Mouse (Mus musculus) hindbrain, embryonic 15.5 days (tissue): ENCODE measurements around the gene Mob4. TPM values are rescaled to one million over a fixed set of nuclear protein-coding genes. Genes with fewer than 3 reads are reported as not detected.

ENCODE experiments used
- ATAC-seq: fragments of 200-750 bp; cut with Nextera tagmentation; 2 replicates; pipeline ENCODE4 v1.8.0; 2017; ENCODE audit warnings: low read depth, moderate number of reproducible peaks, moderate TSS enrichment; ENCODE audit not compliant: low FRiP score
- H3K27ac ChIP-seq: fragments of 300-500 bp; sonication (generic); replicated peaks from 2 replicates; pipeline ENCODE4 v1.5.1; 2015; ENCODE audit warnings: mild to moderate bottlenecking, inconsistent platforms
- H3K27me3 ChIP-seq: fragments of 300-500 bp; sonication (generic); 2 replicates; pipeline ENCODE4 v1.6.1; 2015; ENCODE audit warnings: control low read depth, inconsistent platforms
- H3K36me3 ChIP-seq: fragments of 300-500 bp; sonication (generic); 2 replicates; pipeline ENCODE4 v1.6.1; 2015; ENCODE audit warnings: control low read depth, inconsistent platforms
- H3K4me1 ChIP-seq: fragments of 300-500 bp; sonication (generic); replicated peaks from 2 replicates; pipeline ENCODE4 v1.6.1; 2015; ENCODE audit warnings: control low read depth, inconsistent platforms
- H3K4me2 ChIP-seq: fragments of 300-500 bp; sonication (generic); 2 replicates; pipeline ENCODE4 v1.6.1; 2015; ENCODE audit warnings: moderate library complexity, mild to moderate bottlenecking, inconsistent platforms
- H3K4me3 ChIP-seq: fragments of 300-500 bp; sonication (generic); 2 replicates; pipeline ENCODE4 v1.5.1; 2015; ENCODE audit warnings: mild to moderate bottlenecking, inconsistent platforms
- H3K9ac ChIP-seq: fragments of 300-500 bp; sonication (generic); 2 replicates; pipeline ENCODE4 v1.6.1; 2015; ENCODE audit warnings: inconsistent platforms
- H3K9me3 ChIP-seq: fragments of 300-500 bp; sonication (generic); 2 replicates; pipeline ENCODE4 v1.6.1; 2016; ENCODE audit warnings: control low read depth, inconsistent platforms
- WGBS: fragments of 180-500 bp; shearing (Covaris S2); methylation state at CpG from one replicate; pipeline ENCODE4 v1.1.7; 2015; 5-methylcytosine and 5-hydroxymethylcytosine counted together
- polyA plus RNA-seq: library from polyadenylated mRNA; unstranded; fragments of >200 nt; fragmentation: Nextera tagmentation; extraction: Ambion mirVana; gene quantifications from 2 replicates; pipeline ENCODE4 v1.2.1, GENCODE M21; 2015

The Mob4 gene
- 156 and 158 TPM in 2 replicates for polyA plus RNA-seq

GRCm38 (mm10) chr1:55130943-55131401 is at the start of gene Mob4:
Mob4 (plus strand) TSS chr1:55131231.
- peaks cover 22% of the 10 kb centered on the region for H3K4me1 ChIP-seq
- no peaks in the 10 kb centered on the region for H3K27me3 ChIP-seq
- H3K9ac ChIP-seq, result peak within 1 kb of the TSS; percentile 99
- H3K36me3 ChIP-seq, result no peaks in the 10 kb centered on the region
- peak; percentile 98 for ATAC-seq
- WGBS, result under 1% methylated on average over 38 of the region's 42 CpGs
- H3K27ac ChIP-seq, result peak within 1 kb of the TSS; percentile 97
- H3K4me2 ChIP-seq, result peak within 1 kb of the TSS; percentile 70
- no peaks in the 10 kb centered on the region for H3K9me3 ChIP-seq
- peak within 1 kb of the TSS; percentile 96 for H3K4me3 ChIP-seq

- 77% methylated on average over 1 of the region's 1 CpGs for WGBS
- H3K36me3 ChIP-seq, result peaks cover 82% of the 10 kb centered on the region
Observed at GRCm38 (mm10) chr1:55082106-55082505, 48.9 kb upstream of the Mob4 start.

GRCm38 (mm10) chr1:55085781-55086366 is 45.2 kb upstream of the Mob4 start:
- Histone ChIP-seq H3K4me3 (peak overlapping the region; percentile 100; the same call in 1 of the 2 replicates), H3K27me3 (no peaks in the 10 kb centered on the region), H3K9ac (no peak overlapping the region), H3K27ac (no peak overlapping the region), H3K36me3 (peaks cover 55% of the 10 kb centered on the region), H3K4me2 (peak overlapping the region; percentile 71), H3K9me3 (no peaks in the 10 kb centered on the region), H3K4me1 (peaks cover 43% of the 10 kb centered on the region)
- WGBS, result 51% methylated on average over 7 of the region's 7 CpGs
- ATAC-seq, result no peak

More at GRCm38 (mm10) chr1:55082106-55082505, 48.9 kb upstream of the Mob4 start:
- no peak overlapping the region for H3K4me2 ChIP-seq
- H3K9ac ChIP-seq, result no peak overlapping the region
- H3K4me3 ChIP-seq, result no peak overlapping the region
- peaks cover 26% of the 10 kb centered on the region for H3K4me1 ChIP-seq
- no peak overlapping the region for H3K27ac ChIP-seq
- no peaks in the 10 kb centered on the region for H3K27me3 ChIP-seq
- H3K9me3 ChIP-seq, result no peaks in the 10 kb centered on the region
- ATAC-seq, result no peak

- H3K27ac ChIP-seq, result peak overlapping the region; percentile 98
- WGBS, result under 1% methylated on average over 13 of the region's 13 CpGs
- peaks cover 54% of the 10 kb centered on the region for H3K36me3 ChIP-seq
- no peaks in the 10 kb centered on the region for H3K9me3 ChIP-seq
- peaks cover 43% of the 10 kb centered on the region for H3K4me1 ChIP-seq
- ATAC-seq, result no peak
- H3K4me3 ChIP-seq, result peak overlapping the region; percentile 100
- H3K9ac ChIP-seq, result peak overlapping the region; percentile 99
- H3K4me2 ChIP-seq, result peak overlapping the region; percentile 71
- H3K27me3 ChIP-seq, result no peaks in the 10 kb centered on the region
Observed at GRCm38 (mm10) chr1:55086868-55087400, 44.1 kb upstream of the Mob4 start.

GRCm38 (mm10) chr1:55087401-55087904 is 43.6 kb upstream of the Mob4 start:
- peaks cover 43% of the 10 kb centered on the region for H3K4me1 ChIP-seq

GRCm38 (mm10) chr1:55087932-55088610 is 43.0 kb upstream of the Mob4 start, which contains the start of the genes Hspe1 and Hspd1:
Hspe1 (plus strand) TSS chr1:55088132.
Hspd1 (minus strand) TSS chr1:55088243.
- WGBS, result 0% methylated on average over 68 of the region's 76 CpGs
- Histone ChIP-seq H3K4me3 (peak within 1 kb of the TSS; percentile 100), H3K27ac (peak within 1 kb of the TSS; percentile 98), H3K9me3 (no peaks in the 10 kb centered on the region), H3K4me2 (peak within 1 kb of the TSS; percentile 71), H3K4me1 (peaks cover 43% of the 10 kb centered on the region), H3K9ac (peak within 1 kb of the TSS; percentile 99), H3K36me3 (peaks cover 51% of the 10 kb centered on the region), H3K27me3 (no peaks in the 10 kb centered on the region)
- ATAC-seq, result peak; percentile 97

More at GRCm38 (mm10) chr1:55087401-55087904, 43.6 kb upstream of the Mob4 start:
- H3K27ac ChIP-seq, result peak overlapping the region; percentile 98
- H3K9ac ChIP-seq, result peak overlapping the region; percentile 99
- no peaks in the 10 kb centered on the region for H3K27me3 ChIP-seq
- H3K4me3 ChIP-seq, result peak overlapping the region; percentile 100
- WGBS, result under 1% methylated on average over 51 of the region's 57 CpGs
- H3K9me3 ChIP-seq, result no peaks in the 10 kb centered on the region
- H3K36me3 ChIP-seq, result peaks cover 54% of the 10 kb centered on the region
- ATAC-seq, result peak; percentile 71
- H3K4me2 ChIP-seq, result peak overlapping the region; percentile 71

- ATAC-seq, result no peak
- no peaks in the 10 kb centered on the region for H3K27me3 ChIP-seq
- H3K27ac ChIP-seq, result peak overlapping the region; percentile 98
- WGBS, result 10% methylated on average over 16 of the region's 16 CpGs
- H3K4me3 ChIP-seq, result peak overlapping the region; percentile 100
- H3K36me3 ChIP-seq, result peaks cover 44% of the 10 kb centered on the region
- H3K4me1 ChIP-seq, result peaks cover 43% of the 10 kb centered on the region
- H3K9ac ChIP-seq, result peak overlapping the region; percentile 99
- peak overlapping the region; percentile 71 for H3K4me2 ChIP-seq
- no peaks in the 10 kb centered on the region for H3K9me3 ChIP-seq
Observed at GRCm38 (mm10) chr1:55088611-55089497, 42.2 kb upstream of the Mob4 start.

GRCm38 (mm10) chr1:55089498-55090064 is 41.5 kb upstream of the Mob4 start:
- Histone ChIP-seq H3K9ac (no peak overlapping the region), H3K4me2 (peak overlapping the region; percentile 71), H3K27ac (no peak overlapping the region), H3K27me3 (no peaks in the 10 kb centered on the region), H3K4me1 (peaks cover 39% of the 10 kb centered on the region), H3K36me3 (peaks cover 38% of the 10 kb centered on the region), H3K4me3 (peak overlapping the region; percentile 100), H3K9me3 (no peaks in the 10 kb centered on the region)
- ATAC-seq, result no peak
- 93% methylated on average over 5 of the region's 5 CpGs for WGBS

- H3K4me1 ChIP-seq, result peaks cover 17% of the 10 kb centered on the region
- WGBS, result 85% methylated on average over 2 of the region's 2 CpGs
Observed at GRCm38 (mm10) chr1:55092056-55092455, 39.0 kb upstream of the Mob4 start.

GRCm38 (mm10) chr1:55092469-55092868 is 38.6 kb upstream of the Mob4 start:
- Histone ChIP-seq H3K27me3 (no peaks in the 10 kb centered on the region), H3K4me3 (no peak overlapping the region), H3K4me1 (peaks cover 17% of the 10 kb centered on the region), H3K27ac (no peak overlapping the region), H3K4me2 (no peak overlapping the region), H3K36me3 (peaks cover 25% of the 10 kb centered on the region), H3K9me3 (no peaks in the 10 kb centered on the region), H3K9ac (no peak overlapping the region)
- no peak for ATAC-seq
- 91% methylated on average over 1 of the region's 1 CpGs for WGBS

More at GRCm38 (mm10) chr1:55092056-55092455, 39.0 kb upstream of the Mob4 start:
- Histone ChIP-seq H3K4me2 (no peak overlapping the region), H3K9ac (no peak overlapping the region), H3K9me3 (no peaks in the 10 kb centered on the region), H3K36me3 (peaks cover 25% of the 10 kb centered on the region), H3K4me3 (no peak overlapping the region), H3K27ac (no peak overlapping the region), H3K27me3 (no peaks in the 10 kb centered on the region)
- no peak for ATAC-seq
